Mouse (Mus musculus): ENCODE results near the gene Itgbl1.

DNA sequence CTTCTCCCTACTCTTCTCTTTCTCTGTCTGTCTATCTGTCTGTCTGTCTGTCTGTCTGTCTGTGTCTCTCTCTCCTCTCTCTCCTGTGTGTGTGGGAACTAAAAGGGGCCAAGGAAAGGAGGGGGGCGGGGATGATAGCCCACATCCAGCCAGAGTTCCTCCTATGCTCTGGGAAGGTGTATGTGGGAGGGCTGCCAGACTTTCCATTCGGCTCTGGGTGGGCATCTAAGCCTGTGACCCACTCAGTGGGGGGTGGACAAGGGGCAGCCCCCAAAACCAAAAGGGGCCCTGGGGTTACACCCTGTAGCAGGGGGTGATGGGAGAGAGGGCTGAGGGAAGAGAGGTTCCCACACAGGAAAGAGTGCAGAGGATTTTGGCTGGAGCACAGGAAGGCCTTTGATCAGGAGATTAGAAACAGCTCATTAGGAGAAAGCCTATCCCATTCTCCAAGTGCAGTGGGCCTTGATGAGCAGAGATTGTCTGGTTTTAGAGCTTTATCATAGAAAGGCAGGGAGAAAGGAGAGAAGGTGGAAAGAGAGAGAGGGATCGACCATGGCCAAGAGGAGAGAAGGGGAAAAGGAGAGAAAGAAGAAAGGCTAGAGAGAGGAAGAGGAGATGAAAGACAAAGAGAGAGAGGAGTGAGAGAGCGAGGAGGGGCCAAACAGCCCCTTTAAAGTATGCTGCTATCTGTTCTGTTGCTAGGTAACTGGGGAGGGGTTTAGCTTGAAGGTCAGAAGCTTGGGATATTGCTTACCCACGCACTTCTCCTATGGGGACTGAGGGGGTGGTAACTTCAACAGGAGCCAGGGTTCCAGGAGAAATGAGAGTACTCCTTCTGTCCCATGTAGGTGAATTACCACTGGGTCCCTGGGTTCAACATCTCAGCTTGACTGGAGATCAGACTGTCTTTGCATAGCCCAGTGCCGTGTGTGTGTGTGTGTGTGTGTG is 206.3 kb downstream of the Itgbl1 start:
- TF ChIP-seq CTCF (IDR thresholded peaks at IDR 0.05; ENCODE audit: insufficient read depth, low read depth, low read length) (no peak), POLR2A (IDR thresholded peaks at IDR 0.05; ENCODE audit: insufficient read depth, low read depth, low read length) (no peak)
